Mouse (Mus musculus): ENCODE results near the gene Tmtc4.

- no peak for TF ChIP-seq GATA1 (IDR thresholded peaks at IDR 0.05; ENCODE audit: borderline replicate concordance, low read length)
- no peak for TF ChIP-seq FLI1 (IDR thresholded peaks at IDR 0.05; ENCODE audit: low read length)
Observed at GRCm38 (mm10) chr14:122880291-122880690, 103.5 kb downstream of the Tmtc4 start.
